Mouse (Mus musculus): ENCODE data around the gene Cdk15.

The Cdk15 gene

GRCm38 (mm10) chr1:59272189-59272588 is 15.5 kb downstream of the Cdk15 start:
- no peak for DNase-seq (ENCODE audit: low read depth, low spot score)

- no peak for DNase-seq (ENCODE audit: low read depth, low spot score)
Measured at GRCm38 (mm10) chr1:59285880-59286279, 29.2 kb downstream of the Cdk15 start.

GRCm38 (mm10) chr1:59286316-59286850 is 29.7 kb downstream of the Cdk15 start:
- DNase-seq (ENCODE audit: low read depth, low spot score), result no peak

GRCm38 (mm10) chr1:59287733-59288132 is 31.0 kb downstream of the Cdk15 start:
- DNase-seq (ENCODE audit: low read depth, low spot score), result no peak

- no peak for DNase-seq (ENCODE audit: low read depth, low spot score)
Measured at GRCm38 (mm10) chr1:59291652-59292051, 34.9 kb downstream of the Cdk15 start.

GRCm38 (mm10) chr1:59295769-59296168 is 39.1 kb downstream of the Cdk15 start:
- no peak for DNase-seq (ENCODE audit: low read depth, low spot score)

GRCm38 (mm10) chr1:59297167-59297566 is 40.5 kb downstream of the Cdk15 start:
- DNase-seq (ENCODE audit: low read depth, low spot score), result no peak

- DNase-seq (ENCODE audit: low read depth, low spot score), result no peak
Measured at GRCm38 (mm10) chr1:59298491-59299090, 41.9 kb downstream of the Cdk15 start.

GRCm38 (mm10) chr1:59307310-59307709 is 50.6 kb downstream of the Cdk15 start:
- no peak for DNase-seq (ENCODE audit: low read depth, low spot score)

GRCm38 (mm10) chr1:59311292-59311885 is 54.7 kb downstream of the Cdk15 start:
- no peak for DNase-seq (ENCODE audit: low read depth, low spot score)

GRCm38 (mm10) chr1:59312187-59313153 is 55.8 kb downstream of the Cdk15 start:
- DNase-seq (ENCODE audit: low read depth, low spot score), result no peak

GRCm38 (mm10) chr1:59313154-59313940 is 56.6 kb downstream of the Cdk15 start:
- no peak for DNase-seq (ENCODE audit: low read depth, low spot score)

GRCm38 (mm10) chr1:59315057-59315807 is 58.5 kb downstream of the Cdk15 start:
- DNase-seq (ENCODE audit: low read depth, low spot score), result no peak

- DNase-seq (ENCODE audit: low read depth, low spot score), result no peak
Measured at GRCm38 (mm10) chr1:59316031-59316385, 59.3 kb downstream of the Cdk15 start.

- peak; percentile 48 for DNase-seq (ENCODE audit: low read depth, low spot score)
Measured at GRCm38 (mm10) chr1:59316386-59317051, 59.8 kb downstream of the Cdk15 start.

- DNase-seq (ENCODE audit: low read depth, low spot score), result no peak
Measured at GRCm38 (mm10) chr1:59317397-59317796, 60.7 kb downstream of the Cdk15 start.

GRCm38 (mm10) chr1:59318878-59319277 is 62.2 kb downstream of the Cdk15 start:
- DNase-seq (ENCODE audit: low read depth, low spot score), result no peak

GRCm38 (mm10) chr1:59321076-59321879 is 64.6 kb downstream of the Cdk15 start:
- no peak for DNase-seq (ENCODE audit: low read depth, low spot score)
